Mouse (Mus musculus) intestine, postnatal 0 days (tissue): Measurements from ENCODE around the gene Abcd3. TPM values are rescaled to one million over a fixed set of nuclear protein-coding genes. Genes with fewer than 3 reads are reported as not detected.

ENCODE experiments used
- ATAC-seq: fragments of 200-750 bp; cut with Nextera tagmentation; 2 replicates; pipeline ENCODE4 v1.8.0; 2017; ENCODE audit warnings: mild to moderate bottlenecking, moderate TSS enrichment, moderate library complexity
- H3K27ac ChIP-seq: fragments of 300-500 bp; sonication (generic); 2 replicates; pipeline ENCODE4 v1.5.1; 2014; ENCODE audit warnings: mild to moderate bottlenecking, low read depth, low read length, moderate library complexity
- H3K27me3 ChIP-seq: fragments of 300-500 bp; sonication (generic); replicated peaks from 2 replicates; pipeline ENCODE4 v1.6.1; 2014; ENCODE audit warnings: low read length, mixed read lengths; ENCODE audit not compliant: control insufficient read depth, insufficient read depth
- H3K36me3 ChIP-seq: fragments of 300-500 bp; sonication (generic); 2 replicates; pipeline ENCODE4 v1.6.1; 2014; ENCODE audit warnings: mild to moderate bottlenecking, moderate library complexity; ENCODE audit not compliant: control insufficient read depth, insufficient read depth
- H3K4me1 ChIP-seq: fragments of 300-500 bp; sonication (generic); replicated peaks from 2 replicates; pipeline ENCODE4 v1.6.1; 2014; ENCODE audit warnings: antibody characterized with exemption, low read length, mixed read lengths; ENCODE audit not compliant: control insufficient read depth, insufficient read depth
- H3K4me2 ChIP-seq: fragments of 300-500 bp; sonication (generic); replicated peaks from 2 replicates; pipeline ENCODE4 v1.6.1; 2014; ENCODE audit warnings: low read depth, mild to moderate bottlenecking, moderate library complexity
- H3K4me3 ChIP-seq: fragments of 300-500 bp; sonication (generic); 2 replicates; pipeline ENCODE4 v1.5.1; 2014; ENCODE audit warnings: low read depth, low read length
- H3K9ac ChIP-seq: fragments of 300-500 bp; sonication (generic); 2 replicates; pipeline ENCODE4 v1.6.1; 2014; ENCODE audit warnings: mild to moderate bottlenecking, low read depth, low read length
- H3K9me3 ChIP-seq: fragments of 300-500 bp; sonication (generic); 2 replicates; pipeline ENCODE4 v1.6.1; 2016; ENCODE audit warnings: mixed run types; ENCODE audit not compliant: control insufficient read depth
- CTCF ChIP-seq: sonication (generic); IDR thresholded peaks from 2 replicates; pipeline ENCODE4 v1.5.1; 2016; ENCODE audit warnings: low read depth, mild to moderate bottlenecking, control low read depth, antibody characterized with exemption, moderate library complexity
- WGBS: fragments of 180-500 bp; shearing (Covaris S2); extraction: QIAGEN DNeasy Blood & Tissue Kit; methylation state at CpG from one replicate; pipeline ENCODE4 v1.1.7; 2014; 5-methylcytosine and 5-hydroxymethylcytosine counted together
- polyA plus RNA-seq: library from polyadenylated mRNA; unstranded; fragments of >200 nt; fragmentation: Nextera tagmentation; extraction: Ambion mirVana; gene quantifications from 2 replicates; pipeline ENCODE4 v1.2.1, GENCODE M21; 2015

Gene Abcd3
- polyA plus RNA-seq, 1 experiment from 2014 or later: 46.9 TPM

GRCm38 (mm10) chr3:121710894-121711531, 104.1 kb downstream of the Abcd3 start:
- no peaks in the 10 kb centered on the region for H3K9me3 ChIP-seq
- no peak; the same call in 1 of the 2 replicates for TF ChIP-seq CTCF
- peaks cover 35% of the 10 kb centered on the region; the same call in 1 of the 2 replicates for H3K27me3 ChIP-seq
- ATAC-seq: no peak
- H3K4me2 ChIP-seq: no peak overlapping the region
- no peaks in the 10 kb centered on the region for H3K36me3 ChIP-seq
- 83% methylated on average over 7 of the region's 7 CpGs for WGBS
- H3K4me3 ChIP-seq: no peak overlapping the region
- H3K9ac ChIP-seq: no peak overlapping the region
- no peak overlapping the region for H3K27ac ChIP-seq
- 0 out of 2 replicates have a peak, but pooled peaks cover 8% of the 10 kb centered on the region for H3K4me1 ChIP-seq

Other genes starting within 250 kb of the Abcd3 start
- not detected in 2 replicates for gene 4930432M17Rik, start 144.5 kb downstream of the Abcd3 start, polyA plus RNA-seq
- gene F3, start 91.8 kb downstream of the Abcd3 start, polyA plus RNA-seq: 20.3 and 25.1 TPM in 2 replicates
- gene Arhgap29, start 137.2 kb upstream of the Abcd3 start, polyA plus RNA-seq: 10.3 and 14.2 TPM in 2 replicates
- 0.56 and 0.92 TPM in 2 replicates for gene Abca4, start 229.1 kb upstream of the Abcd3 start, polyA plus RNA-seq